Mouse (Mus musculus): Measurements from ENCODE around the gene Alg9.

The Alg9 gene

GRCm38 (mm10) chr9:50852634-50853349 is 78.0 kb downstream of the Alg9 start:
- peak in 1 of 2 experiments; percentile 49 for DNase-seq (ENCODE audit: low spot score in 2 of 2)

GRCm38 (mm10) chr9:50854376-50854775 is 79.6 kb downstream of the Alg9 start:
- no peak for DNase-seq (ENCODE audit: low spot score in 2 of 2)

- no peak for DNase-seq (ENCODE audit: low spot score in 2 of 2)
These were observed 80.4 kb downstream of the Alg9 start for GRCm38 (mm10) chr9:50855133-50855766.

- no peak for DNase-seq (ENCODE audit: low spot score in 2 of 2)
These were observed 81.0 kb downstream of the Alg9 start for GRCm38 (mm10) chr9:50855780-50856179.

GRCm38 (mm10) chr9:50856341-50857081 is 81.7 kb downstream of the Alg9 start:
- DNase-seq (ENCODE audit: low spot score in 2 of 2): peak; percentile 95 to 97

- DNase-seq (ENCODE audit: low spot score in 2 of 2): no peak
These were observed 82.3 kb downstream of the Alg9 start for GRCm38 (mm10) chr9:50857082-50857641.

GRCm38 (mm10) chr9:50858681-50859080 is 83.9 kb downstream of the Alg9 start:
- DNase-seq (ENCODE audit: low spot score in 2 of 2): no peak

GRCm38 (mm10) chr9:50861119-50861839 is 86.5 kb downstream of the Alg9 start:
- DNase-seq (ENCODE audit: low spot score in 2 of 2): no peak

GRCm38 (mm10) chr9:50863824-50864223 is 89.0 kb downstream of the Alg9 start:
- DNase-seq (ENCODE audit: low spot score in 2 of 2): no peak

GRCm38 (mm10) chr9:50864877-50865276 is 90.1 kb downstream of the Alg9 start:
- DNase-seq (ENCODE audit: low spot score in 2 of 2): no peak

GRCm38 (mm10) chr9:50865803-50866202 is 91.0 kb downstream of the Alg9 start:
- DNase-seq (ENCODE audit: low spot score in 2 of 2): no peak

- DNase-seq (ENCODE audit: low spot score in 2 of 2): no peak
These were observed 92.2 kb downstream of the Alg9 start for GRCm38 (mm10) chr9:50867015-50867414.

- no peak for DNase-seq (ENCODE audit: low spot score in 2 of 2)
These were observed 93.4 kb downstream of the Alg9 start for GRCm38 (mm10) chr9:50868182-50868581.

- DNase-seq (ENCODE audit: low spot score in 2 of 2): no peak
These were observed 98.4 kb downstream of the Alg9 start for GRCm38 (mm10) chr9:50873210-50873609.

GRCm38 (mm10) chr9:50874031-50874430 is 99.2 kb downstream of the Alg9 start:
- DNase-seq (ENCODE audit: low spot score in 2 of 2): no peak

GRCm38 (mm10) chr9:50875470-50875869 is 100.7 kb downstream of the Alg9 start:
- DNase-seq (ENCODE audit: low spot score in 2 of 2): no peak

GRCm38 (mm10) chr9:50876287-50876686 is 101.5 kb downstream of the Alg9 start:
- peak in 1 of 2 experiments; percentile 50 for DNase-seq (ENCODE audit: low spot score in 2 of 2)

GRCm38 (mm10) chr9:50877431-50877830 is 102.6 kb downstream of the Alg9 start:
- no peak for DNase-seq (ENCODE audit: low spot score in 2 of 2)

- DNase-seq (ENCODE audit: low spot score in 2 of 2): no peak
These were observed 107.4 kb downstream of the Alg9 start for GRCm38 (mm10) chr9:50882183-50882582.

GRCm38 (mm10) chr9:50884093-50884492 is 109.3 kb downstream of the Alg9 start:
- DNase-seq (ENCODE audit: low spot score in 2 of 2): no peak

GRCm38 (mm10) chr9:50884741-50885599 is 110.2 kb downstream of the Alg9 start:
- peak; percentile 67 to 80 for DNase-seq (ENCODE audit: low spot score in 2 of 2)

All from urinary bladder, postnatal 36 days (tissue).